Mouse (Mus musculus): ENCODE results near the gene Snap23.
A peak's percentile ranks its signal among the peaks of the same experiment; 100 is the strongest.
"Not testable (repeated sequence)": the region's sequence is repeated elsewhere in the genome, so short reads cannot be mapped to it uniquely, and the experiment has no call there.

Gene Snap23

GRCm38 (mm10) chr2:120566886-120567797, at the start of gene Snap23:
Snap23 (plus strand) TSS chr2:120567671.
- peak; percentile 94 to 95 for DNase-seq (ENCODE audit: low spot score in 2 of 2)

DNA sequence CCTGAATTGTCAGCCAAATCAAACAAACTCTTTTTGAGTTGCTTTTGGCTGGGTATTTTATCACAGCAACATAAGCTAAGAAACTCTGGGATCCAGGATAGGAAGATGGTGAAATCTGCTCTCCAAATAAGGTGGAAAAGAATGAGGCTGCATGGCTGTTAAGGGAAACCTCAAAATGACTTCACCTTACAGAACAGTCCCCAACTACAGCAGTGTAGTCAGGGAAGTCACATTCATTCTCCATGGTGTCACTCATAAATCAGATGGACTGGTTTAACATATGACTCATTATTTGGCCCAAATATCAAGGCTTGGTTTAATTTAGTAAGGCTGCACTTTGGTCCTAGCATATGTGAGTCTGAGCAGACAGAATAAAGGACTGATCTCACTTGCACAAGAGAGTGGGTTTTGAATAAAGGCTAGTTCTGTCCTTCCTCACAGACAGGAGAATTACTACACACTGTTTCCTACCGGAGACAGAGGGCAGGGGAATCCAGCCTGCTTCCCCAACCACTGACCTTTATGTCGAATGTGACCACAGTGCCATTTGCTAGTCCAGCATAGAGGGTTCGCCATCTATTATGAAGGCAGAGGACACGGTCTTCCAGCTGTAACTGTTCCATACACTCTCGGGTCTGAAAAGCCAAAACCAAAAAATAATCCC, 48.8 kb upstream of the Snap23 start:
- DNase-seq (ENCODE audit: low spot score in 2 of 2), result no peak

- no peak for DNase-seq (ENCODE audit: low spot score in 2 of 2)
These were observed 40.7 kb upstream of the Snap23 start for GRCm38 (mm10) chr2:120526771-120527170.

- DNase-seq (ENCODE audit: low spot score in 2 of 2), result no peak
These were observed 37.9 kb upstream of the Snap23 start for GRCm38 (mm10) chr2:120529531-120529930.

GRCm38 (mm10) chr2:120531223-120531622, 36.2 kb upstream of the Snap23 start:
- DNase-seq (ENCODE audit: low spot score in 2 of 2), result no peak

- DNase-seq (ENCODE audit: low spot score in 2 of 2), result no peak
These were observed 28.1 kb upstream of the Snap23 start for GRCm38 (mm10) chr2:120539333-120539732.

DNA sequence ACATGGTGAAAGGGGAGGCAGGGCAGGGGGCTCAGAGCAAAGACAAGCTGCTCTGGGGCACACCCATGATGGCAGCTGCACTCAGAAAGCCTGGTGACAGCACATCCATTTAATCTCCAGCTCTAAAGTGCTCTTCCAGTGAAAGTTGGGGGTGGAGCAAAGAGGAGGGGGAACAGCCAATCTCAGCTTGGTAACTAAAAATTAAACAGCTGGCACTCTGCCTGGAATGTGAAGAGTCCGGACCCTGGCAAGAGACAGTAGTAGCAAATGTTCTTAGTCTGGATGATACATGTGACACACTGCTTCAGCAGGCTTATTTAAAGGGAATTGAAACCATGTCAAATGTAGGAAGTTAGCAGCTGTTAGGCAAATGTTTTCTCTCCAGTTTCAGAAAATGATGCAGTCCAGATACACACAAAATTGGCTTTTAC, 27.7 kb upstream of the Snap23 start:
- peak; percentile 60 to 85 for DNase-seq (ENCODE audit: low spot score in 2 of 2)

- DNase-seq (ENCODE audit: low spot score in 2 of 2), result no peak
These were observed 22.7 kb upstream of the Snap23 start for GRCm38 (mm10) chr2:120544732-120545131.

DNA sequence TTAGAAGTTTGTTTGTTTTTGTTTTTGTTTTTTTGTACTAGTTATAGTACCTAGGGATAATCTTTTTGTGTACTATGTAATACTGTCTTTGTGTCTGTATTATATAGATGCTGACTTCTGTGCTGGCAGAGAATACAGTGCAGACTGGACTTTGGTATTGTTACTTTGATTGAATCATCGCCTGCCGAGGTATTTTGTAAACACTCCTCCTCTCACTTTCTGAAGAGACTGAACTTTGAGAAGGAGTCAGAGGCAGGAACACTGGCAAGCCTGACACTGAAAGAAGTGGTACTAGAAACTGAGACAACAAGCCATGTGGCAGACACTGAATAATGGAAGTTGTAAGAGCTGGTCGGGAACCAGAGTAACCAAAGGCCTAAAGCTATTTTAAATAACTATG, 10.6 kb upstream of the Snap23 start:
- no peak for DNase-seq (ENCODE audit: low spot score in 2 of 2)

DNA sequence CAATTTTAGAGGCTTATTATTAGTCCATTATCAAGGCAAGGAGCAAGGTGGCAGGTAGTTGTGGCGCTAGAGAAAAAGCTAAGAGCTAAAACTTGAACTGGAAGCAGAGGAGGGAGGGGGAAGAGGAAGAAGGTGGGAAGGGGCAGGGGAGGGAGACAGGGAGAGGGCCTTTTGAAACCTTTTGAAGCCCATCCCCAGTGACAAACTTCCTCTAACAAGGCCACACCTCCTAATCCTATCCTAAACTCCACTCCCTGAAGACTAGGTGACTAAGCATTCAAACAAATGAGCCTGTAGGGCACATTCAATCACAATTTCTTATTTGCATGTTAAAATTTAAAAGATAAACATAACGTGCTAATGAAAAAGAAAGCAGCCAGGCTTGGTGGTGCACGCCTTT, 8.7 kb upstream of the Snap23 start:
- no peak for DNase-seq (ENCODE audit: low spot score in 2 of 2)

GRCm38 (mm10) chr2:120561524-120561923, 5.9 kb upstream of the Snap23 start:
- no peak for DNase-seq (ENCODE audit: low spot score in 2 of 2)

DNA sequence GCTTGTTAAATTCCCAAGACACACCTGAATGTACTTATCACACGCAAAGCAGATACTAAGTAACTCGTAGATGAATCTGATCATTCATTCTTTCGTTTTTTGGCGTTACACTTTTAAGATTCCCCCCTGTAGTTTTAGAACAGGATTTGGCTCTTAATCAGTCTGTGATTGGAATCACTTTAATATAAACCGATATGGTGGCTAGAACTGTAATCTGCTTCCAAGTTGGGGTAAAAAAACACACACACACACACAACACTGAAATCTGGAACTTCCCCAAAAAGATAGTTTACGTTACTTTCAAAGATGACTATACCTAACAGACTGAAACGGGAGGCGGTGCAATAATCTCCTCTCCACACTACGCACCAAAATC, 4.6 kb upstream of the Snap23 start:
- no peak for DNase-seq (ENCODE audit: low spot score in 2 of 2)

GRCm38 (mm10) chr2:120563235-120563990, 4.1 kb upstream of the Snap23 start, which contains the start of gene Zfp106:
Zfp106 (minus strand) TSS chr2:120563843.
- DNase-seq (ENCODE audit: low spot score in 2 of 2), result peak; percentile 86 to 90

GRCm38 (mm10) chr2:120564548-120565188, 2.8 kb upstream of the Snap23 start:
- DNase-seq (ENCODE audit: low spot score in 2 of 2), result not testable (repeated sequence)

- no peak for DNase-seq (ENCODE audit: low spot score in 2 of 2)
These were observed 2.1 kb upstream of the Snap23 start for GRCm38 (mm10) chr2:120565363-120565762.

GRCm38 (mm10) chr2:120567798-120568320, 388 bp downstream of the Snap23 start:
- no peak for DNase-seq (ENCODE audit: low spot score in 2 of 2)

DNA sequence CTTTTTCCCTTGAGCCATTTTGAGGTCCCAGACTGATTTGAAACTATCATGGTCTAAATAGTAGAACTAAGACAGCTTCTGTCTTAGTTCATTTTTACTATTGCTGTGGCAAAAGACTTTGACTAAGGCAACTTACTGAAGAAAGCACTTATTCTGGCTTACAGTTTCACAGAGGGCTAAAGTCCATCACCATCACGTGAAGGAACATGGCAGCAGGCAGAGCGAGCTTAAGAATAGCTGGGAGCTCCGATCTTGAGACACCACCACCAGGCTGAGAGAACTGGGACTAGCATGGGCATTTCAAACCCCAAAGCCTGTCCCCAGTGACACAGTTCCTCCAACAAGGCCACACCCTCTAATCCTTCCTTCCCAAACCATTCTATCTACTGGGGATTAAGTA, 3.6 kb downstream of the Snap23 start:
- no peak for DNase-seq (ENCODE audit: low spot score in 2 of 2)

DNA sequence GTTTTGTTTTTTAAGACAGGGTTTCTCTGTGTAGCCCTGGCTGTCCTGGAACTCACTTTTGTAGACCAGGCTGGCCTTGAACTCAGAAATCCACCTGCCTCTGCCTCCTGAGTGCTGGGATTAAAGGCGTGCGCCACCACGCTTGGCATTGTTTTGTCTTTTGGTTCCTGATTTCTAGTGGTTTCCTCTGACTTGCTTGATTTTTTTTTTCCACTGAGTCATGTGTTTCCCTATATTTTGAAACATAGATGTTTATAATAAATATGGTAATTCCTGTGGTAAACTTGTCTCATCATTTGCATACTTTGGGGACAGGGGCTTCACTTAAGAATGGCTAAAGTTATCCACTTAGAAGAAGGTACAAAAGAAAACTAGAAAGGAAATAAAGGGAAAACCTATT, 4.7 kb downstream of the Snap23 start:
- not testable (repeated sequence) for DNase-seq (ENCODE audit: low spot score in 2 of 2)

- DNase-seq (ENCODE audit: low spot score in 2 of 2), result no peak
These were observed 7.7 kb downstream of the Snap23 start for GRCm38 (mm10) chr2:120575121-120575520.

- DNase-seq (ENCODE audit: low spot score in 2 of 2), result no peak
These were observed 8.5 kb downstream of the Snap23 start for GRCm38 (mm10) chr2:120575978-120576377.

DNA sequence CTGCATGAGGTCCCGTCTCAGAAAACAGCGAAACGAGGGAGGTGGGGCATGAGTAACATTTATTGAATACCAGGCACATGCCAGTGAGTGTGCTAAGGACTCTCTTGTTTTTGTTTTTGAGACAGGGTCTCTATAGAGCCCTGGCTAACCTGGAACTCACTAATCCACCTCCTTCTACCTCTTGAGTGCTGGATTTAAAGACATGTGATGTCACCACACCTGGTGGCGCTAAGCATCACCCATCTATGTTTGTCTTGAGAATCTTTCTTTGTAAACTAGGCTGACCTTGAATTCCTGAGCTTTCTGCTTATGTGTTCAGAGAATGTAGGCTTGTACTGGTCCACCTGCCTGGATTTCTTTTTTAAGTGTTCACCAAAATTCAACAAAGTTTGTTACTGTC, 10.3 kb downstream of the Snap23 start:
- no peak for DNase-seq (ENCODE audit: low spot score in 2 of 2)
